11 mouse cellular contexts compared by ENCODE assay signal in genomic region chr1:136564963-136565362, GRCm38 (mm10). TPM values are rescaled to one million over a fixed set of nuclear protein-coding genes. Genes with fewer than 3 reads are reported as not detected.
DNase-seq lines count a peak whose midpoint lies in the region; ATAC-seq and TF ChIP-seq lines count a peak whose summit lies in the region.
"Had no signal": no experiment of that assay in that cellular context is flagged by ENCODE, and none has a peak within 500 bp of the region (broad histone marks: within the 10 kb centered on the region; RNA-seq: fewer than 3 reads in every experiment).

No protein-coding gene starts in this region.

- no peaks in the 10 kb centered on the region for H3K4me1 ChIP-seq in forebrain, postnatal 0 days (ENCODE audit: insufficient read depth)
- peaks cover 24% of the 10 kb centered on the region for H3K4me1 ChIP-seq in forebrain, embryonic 10.5 days
- peaks cover 12% of the 10 kb centered on the region for H3K4me1 ChIP-seq in lung, embryonic 14.5 days (ENCODE audit: insufficient read depth)
- H3K4me1 ChIP-seq in midbrain, embryonic 13.5 days (replicated peaks) = peaks cover 5% of the 10 kb centered on the region

- H3K27ac ChIP-seq in forebrain, postnatal 0 days (ENCODE audit: low read depth, low read length) = no peak overlapping the region
- H3K27ac ChIP-seq in forebrain, embryonic 10.5 days = no peak overlapping the region
- H3K27ac ChIP-seq in lung, embryonic 14.5 days (ENCODE audit: low read depth) = no peak overlapping the region
- no peak overlapping the region for H3K27ac ChIP-seq in midbrain, embryonic 13.5 days
- H3K27ac ChIP-seq: hindbrain, embryonic 15.5 days had no signal

- 0 out of 2 replicates have a peak, but pooled peaks have one; percentile 15 for TF ChIP-seq CTCF in forebrain, postnatal 0 days (IDR thresholded peaks at IDR 0.05; ENCODE audit: low read depth)
- peak; percentile 38 for TF ChIP-seq CTCF in lung, embryonic 14.5 days (IDR thresholded peaks at IDR 0.05; ENCODE audit: low read depth)

- ATAC-seq in forebrain, postnatal 0 days = no peak
- no peak for ATAC-seq in lung, embryonic 14.5 days (ENCODE audit: insufficient read depth)
- no peak for ATAC-seq in midbrain, embryonic 13.5 days

- no peaks in the 10 kb centered on the region for H3K27me3 ChIP-seq in forebrain, postnatal 0 days (ENCODE audit: insufficient read depth, low read length)
- peaks cover 21% of the 10 kb centered on the region for H3K27me3 ChIP-seq in forebrain, embryonic 10.5 days (ENCODE audit: poor library complexity, severe bottlenecking)
- no peaks in the 10 kb centered on the region for H3K27me3 ChIP-seq in lung, embryonic 14.5 days (ENCODE audit: insufficient read depth, low read length)
- peaks cover 5% of the 10 kb centered on the region; the same call in 1 of the 2 replicates for H3K27me3 ChIP-seq in midbrain, embryonic 13.5 days

- DNase-seq in forebrain, postnatal 0 days = no peak
- DNase-seq in forebrain, embryonic 10.5 days (ENCODE audit: extremely low spot score, low spot score) = no peak
- DNase-seq in lung, embryonic 14.5 days = no peak
- no peak for DNase-seq in lung, postnatal 14 days
- peak; percentile 59 for DNase-seq in ZHBTc4 (ENCODE audit: low read depth, low spot score)
- peak; percentile 44 to 47 for DNase-seq in thymus, postnatal 10 days (ENCODE audit: low spot score in 2 of 2)
- no peak for DNase-seq in layer of hippocampus, adult 9-11 months
- DNase-seq: cerebellum, adult 11 months had no signal

- H3K4me2 ChIP-seq in forebrain, postnatal 0 days (ENCODE audit: low read depth) = no peak overlapping the region
- no peak overlapping the region for H3K4me2 ChIP-seq in lung, embryonic 14.5 days
- no peak overlapping the region for H3K4me2 ChIP-seq in midbrain, embryonic 13.5 days (replicated peaks)
- H3K4me2 ChIP-seq: heart, embryonic 11.5 days; hindbrain, embryonic 15.5 days had no signal

- no peak overlapping the region for H3K4me3 ChIP-seq in forebrain, postnatal 0 days (ENCODE audit: low read depth, low read length)
- H3K4me3 ChIP-seq in forebrain, embryonic 10.5 days = no peak overlapping the region
- H3K4me3 ChIP-seq in lung, embryonic 14.5 days (ENCODE audit: low read depth, low read length) = no peak overlapping the region
- H3K4me3 ChIP-seq in midbrain, embryonic 13.5 days (replicated peaks) = no peak overlapping the region
- H3K4me3 ChIP-seq: hindbrain, embryonic 15.5 days had no signal

- no peaks in the 10 kb centered on the region for H3K9me3 ChIP-seq in forebrain, postnatal 0 days (ENCODE audit: low read length)
- no peaks in the 10 kb centered on the region for H3K9me3 ChIP-seq in forebrain, embryonic 10.5 days
- H3K9me3 ChIP-seq in lung, embryonic 14.5 days (ENCODE audit: low read depth, low read length) = no peaks in the 10 kb centered on the region
- no peaks in the 10 kb centered on the region for H3K9me3 ChIP-seq in midbrain, embryonic 13.5 days
- H3K9me3 ChIP-seq: hindbrain, embryonic 15.5 days had no signal

- no peaks in the 10 kb centered on the region for H3K36me3 ChIP-seq in forebrain, postnatal 0 days (ENCODE audit: insufficient read depth)
- H3K36me3 ChIP-seq in forebrain, embryonic 10.5 days (replicated peaks) = no peaks in the 10 kb centered on the region
- H3K36me3 ChIP-seq in lung, embryonic 14.5 days (ENCODE audit: insufficient read depth) = no peaks in the 10 kb centered on the region
- H3K36me3 ChIP-seq in midbrain, embryonic 13.5 days = no peaks in the 10 kb centered on the region
- H3K36me3 ChIP-seq: hindbrain, embryonic 15.5 days had no signal

- 67% methylated on average over 4 of the region's 4 CpGs for WGBS in forebrain, postnatal 0 days
- whole genome bisulfite sequencing in forebrain, embryonic 10.5 days = 73% methylated on average over 4 of the region's 4 CpGs
- WGBS in lung, embryonic 14.5 days = 78% methylated on average over 4 of the region's 4 CpGs
- WGBS in midbrain, embryonic 13.5 days = 66% methylated on average over 4 of the region's 4 CpGs

- no peak overlapping the region for H3K9ac ChIP-seq in forebrain, postnatal 0 days
- H3K9ac ChIP-seq in lung, embryonic 14.5 days = no peak overlapping the region
- no peak overlapping the region for H3K9ac ChIP-seq in midbrain, embryonic 13.5 days (replicated peaks)
- H3K9ac ChIP-seq: hindbrain, embryonic 15.5 days had no signal

RNA-seq across cellular contexts. Expression of gene Zfp281, which starts 59.7 kb away (rescaled TPM):
- 37.2 and 43.6 TPM in 2 replicates for total RNA-seq in forebrain, postnatal 0 days (2014; rRNA removed)
- 23.5 and 23.7 TPM in 2 replicates for polyA plus RNA-seq in forebrain, postnatal 0 days (2015; fragmentation: Nextera tagmentation; extraction: Ambion mirVana)
- polyA plus RNA-seq in forebrain, embryonic 10.5 days (2016; fragmentation: Nextera tagmentation; extraction: Ambion mirVana) = 24.7 and 27.8 TPM in 2 replicates
- 26.7 and 27.5 TPM in 2 replicates for polyA plus RNA-seq in lung, embryonic 14.5 days (2014; fragmentation: Nextera tagmentation; extraction: Ambion mirVana)
- polyA plus RNA-seq in midbrain, embryonic 13.5 days (2015; fragmentation: Nextera tagmentation; extraction: Ambion mirVana) = 29.2 and 30.2 TPM in 2 replicates

Comparison
In these comparisons a context has a peak if more than half of its experiments do, and no peak if none do; other contexts are left out.
1. DNase-seq: peak in ZHBTc4 (single experiment) and thymus, postnatal 10 days (2 of 2); none in forebrain, postnatal 0 days (single experiment), forebrain, embryonic 10.5 days (single experiment), lung, embryonic 14.5 days (single experiment), lung, postnatal 14 days (single experiment) and layer of hippocampus, adult 9-11 months (single experiment).